Mouse (Mus musculus) thymus, postnatal 36 days (tissue): ENCODE measurements around the gene Olfr855.
A peak's percentile ranks its signal among the peaks of the same experiment; 100 is the strongest.

ENCODE experiments used
- DNase-seq, 2 experiments: peaks; one replicate each; pipeline ENCODE4 v3.0.0; 2022; ENCODE audit warnings: mixed read lengths in 2 of 2

Olfr855 gene

GRCm38 (mm10) chr9:19582317-19582716 is at the start of gene Olfr855:
Gene Olfr855, plus strand, starts transcription at chr9:19582617.
- no peak for DNase-seq

GRCm38 (mm10) chr9:19540976-19541375 is 41.4 kb upstream of the Olfr855 start, which contains the start of gene Olfr853:
Gene Olfr853, minus strand, starts transcription at chr9:19541076.
- DNase-seq: no peak

- DNase-seq: no peak
Measured at GRCm38 (mm10) chr9:19567282-19567681, 15.1 kb upstream of the Olfr855 start, which contains the start of gene Olfr854. Gene Olfr854, minus strand, starts transcription at chr9:19567382.

DNA sequence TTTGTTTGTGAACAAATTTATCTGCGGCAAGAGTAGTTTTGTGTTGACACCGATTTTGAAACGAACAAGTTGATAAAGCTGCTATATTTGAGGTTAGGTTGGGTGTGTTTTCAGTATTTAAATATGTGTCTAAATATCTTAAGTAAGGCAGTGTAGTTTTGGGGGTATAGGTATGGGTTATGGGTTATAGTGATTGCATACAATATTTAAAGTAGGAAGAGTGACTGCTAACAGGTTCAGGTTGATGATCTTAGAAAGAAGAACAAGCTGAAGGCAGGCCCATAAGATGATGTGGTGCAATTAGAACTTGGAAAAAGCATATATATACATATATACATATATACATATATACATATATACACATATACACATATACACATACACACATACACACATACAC is 38.9 kb downstream of the Olfr855 start:
- no peak for DNase-seq

DNA sequence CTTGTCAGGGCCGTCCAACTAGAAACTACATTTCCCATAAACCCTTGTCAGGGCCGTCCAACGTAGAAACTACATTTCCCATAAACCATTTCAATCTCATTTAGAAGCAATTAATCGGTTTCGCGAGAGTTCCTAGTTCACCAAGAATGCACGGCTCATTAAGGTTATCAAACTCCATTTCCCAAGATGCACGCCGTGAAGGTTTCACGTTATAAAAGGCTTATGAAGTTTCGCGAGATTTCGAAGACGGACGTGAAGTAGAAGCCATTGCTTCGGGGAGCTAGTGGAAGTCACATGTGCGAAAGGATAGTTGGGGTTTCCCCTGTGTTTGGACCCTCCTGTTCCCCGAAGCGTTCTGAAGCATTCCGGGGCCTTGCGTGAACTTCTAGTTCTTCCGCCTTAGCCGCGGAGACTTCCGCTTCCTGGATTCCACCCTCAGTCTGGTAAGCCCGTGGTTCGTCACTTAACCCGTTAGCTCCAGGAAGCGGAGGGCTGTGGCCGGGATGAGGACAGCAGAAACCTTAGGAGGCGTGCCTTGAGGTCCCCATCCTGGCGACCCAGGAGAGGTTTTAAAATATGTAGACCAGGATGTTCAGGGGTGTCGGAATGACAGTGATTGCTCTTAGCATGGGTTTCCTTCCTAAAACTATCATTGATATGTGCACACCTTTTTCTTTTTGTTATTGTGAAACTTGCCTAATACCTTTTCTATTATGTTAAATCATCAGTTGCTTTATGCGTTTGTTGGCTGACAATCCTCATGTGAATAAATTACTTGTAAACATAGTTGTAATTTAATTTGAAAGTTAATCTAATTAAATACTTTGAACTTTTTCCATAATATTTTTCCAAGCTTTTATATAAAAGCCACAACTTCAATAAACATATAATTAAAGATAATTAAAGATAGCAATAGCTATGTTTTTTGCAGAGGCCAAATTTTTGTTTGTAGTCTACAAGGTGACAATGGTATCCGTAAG is 39.7 kb downstream of the Olfr855 start, which contains the start of gene Zfp317:
Gene Zfp317, plus strand, starts transcription at position 260 of the 980 bp plus-strand sequence.
- peak; percentile 82 to 88 for DNase-seq

DNA sequence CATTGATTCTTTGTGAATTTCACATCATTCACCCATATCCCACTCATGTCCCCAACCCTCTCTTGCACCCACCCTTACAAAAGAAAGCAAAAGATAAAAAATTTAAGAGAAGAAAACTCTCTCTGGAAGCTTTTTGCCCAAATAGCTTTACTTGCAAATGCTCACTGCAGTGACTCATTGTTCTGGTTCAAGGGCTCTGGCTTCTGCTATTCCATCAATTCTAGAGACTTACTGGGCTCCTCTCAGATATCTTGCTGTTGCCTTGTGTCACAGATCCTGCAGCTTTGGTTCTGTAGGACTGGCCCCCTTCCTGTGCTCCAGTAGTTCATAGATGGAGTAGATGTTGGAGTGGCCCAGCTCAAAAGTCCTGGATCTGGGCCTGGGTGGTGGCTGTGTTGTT is 47.2 kb downstream of the Olfr855 start:
- DNase-seq: no peak
